Mouse (Mus musculus): Measurements from ENCODE around the gene Smyd1. TPM values are rescaled to one million over a fixed set of nuclear protein-coding genes. Genes with fewer than 3 reads are reported as not detected.
"Not testable (repeated sequence)": the region's sequence is repeated elsewhere in the genome, so short reads cannot be mapped to it uniquely, and the experiment has no call there.

The Smyd1 gene
- polyA plus RNA-seq, 1 experiment, result 0.22 TPM

DNA sequence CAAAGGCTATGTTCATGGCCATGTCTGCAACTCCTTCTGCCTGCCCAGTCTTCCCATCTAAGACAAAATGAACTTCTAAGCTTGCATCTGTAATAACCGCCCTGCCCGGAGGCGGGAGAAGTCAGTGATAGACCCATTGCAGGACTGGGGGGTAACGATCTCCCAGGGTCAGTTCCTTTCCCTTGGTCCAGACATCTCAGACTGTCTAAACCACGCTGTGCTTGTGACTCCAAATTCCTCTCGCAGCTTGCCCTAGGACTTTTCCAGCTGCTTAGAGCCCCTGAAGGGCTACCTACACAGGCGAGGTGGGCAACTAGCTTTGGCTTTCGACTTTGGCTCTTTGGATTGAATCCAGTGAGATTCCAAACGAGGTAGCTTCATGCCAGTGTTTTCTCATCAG, 2.8 kb upstream of the Smyd1 start:
- no peak for DNase-seq (ENCODE audit: low spot score)

DNA sequence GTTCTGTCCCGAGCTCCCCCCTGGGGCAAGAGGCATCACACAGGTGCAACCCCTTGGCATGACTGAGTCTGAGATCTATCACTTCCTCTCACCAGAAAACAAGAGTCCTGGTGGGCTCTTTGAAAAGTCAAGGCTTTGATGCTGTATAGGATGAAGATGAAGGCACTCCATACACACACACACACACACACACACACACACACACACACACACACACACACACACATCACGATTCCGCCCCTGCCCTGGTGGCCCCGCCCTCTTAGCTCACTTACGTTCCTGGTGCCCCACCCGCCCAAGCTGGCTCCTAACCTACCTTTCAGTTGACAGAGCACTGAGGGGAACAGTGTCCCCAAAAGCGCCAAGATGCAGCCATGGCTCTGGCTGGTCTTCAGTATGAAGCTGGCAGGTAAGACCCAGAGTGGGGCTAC, 473 bp upstream of the Smyd1 start, which contains the start of gene Cd8b1:
Gene Cd8b1, plus strand, starts transcription at position 298 of the 431 bp plus-strand sequence.
- no peak for DNase-seq (ENCODE audit: low spot score)

- no peak for DNase-seq (ENCODE audit: low spot score)
Observed at GRCm38 (mm10) chr6:71307486-71307885, 14.5 kb downstream of the Smyd1 start.

DNA sequence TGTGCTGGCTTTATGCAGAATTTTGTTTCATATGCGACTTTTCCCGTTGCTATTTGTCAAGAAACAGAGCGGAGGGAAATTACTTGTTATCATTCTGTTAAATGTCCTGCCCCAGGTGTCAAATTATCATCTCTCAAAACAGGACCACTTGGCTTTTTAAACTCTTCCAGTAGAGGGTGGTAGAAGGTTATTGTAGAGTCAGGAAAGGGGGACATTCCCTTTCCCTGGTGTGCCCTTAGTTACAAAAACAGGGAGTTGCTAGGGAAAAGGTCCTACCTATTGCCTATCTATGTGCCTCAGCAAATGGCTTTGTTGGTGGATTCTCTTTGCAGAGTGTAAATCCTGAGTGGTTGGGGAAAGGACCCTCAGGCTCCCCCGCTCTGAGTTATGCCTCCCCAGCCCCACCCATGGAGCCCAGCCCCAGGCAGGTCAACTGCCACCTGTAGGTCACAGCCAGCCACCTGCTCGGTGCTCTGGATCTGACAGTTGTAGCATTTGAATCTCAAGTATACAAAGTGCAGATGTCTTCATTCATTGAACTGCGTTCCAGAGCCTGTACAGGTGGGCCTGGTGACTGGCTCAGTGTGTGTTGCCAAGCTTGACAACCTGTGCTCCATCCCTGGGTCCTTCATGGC, 19.8 kb downstream of the Smyd1 start:
- DNase-seq (ENCODE audit: low spot score), result no peak

- DNase-seq (ENCODE audit: low spot score), result no peak
Observed at GRCm38 (mm10) chr6:71298751-71299150, 23.3 kb downstream of the Smyd1 start.

DNA sequence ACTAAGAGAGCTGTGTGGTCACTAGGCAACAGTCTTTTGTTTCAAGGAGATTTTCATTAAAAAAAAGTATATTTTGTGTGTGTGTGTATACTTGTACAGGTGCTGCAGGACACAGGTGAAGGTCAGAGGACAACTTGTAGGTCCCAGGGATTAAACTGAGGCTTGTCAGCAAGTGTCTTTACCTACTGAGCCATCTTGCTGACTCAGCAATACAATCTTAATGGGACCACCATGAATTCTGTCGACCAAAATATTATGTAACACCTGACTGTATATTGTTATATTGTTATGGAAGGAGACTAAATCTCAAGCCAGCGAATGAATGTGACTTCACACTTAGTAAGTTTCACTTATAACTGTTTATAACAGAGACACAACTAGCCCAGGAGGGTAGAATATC, 24.0 kb downstream of the Smyd1 start:
- no peak for DNase-seq (ENCODE audit: low spot score)

GRCm38 (mm10) chr6:71295303-71295702, 26.7 kb downstream of the Smyd1 start:
- no peak for DNase-seq (ENCODE audit: low spot score)

DNA sequence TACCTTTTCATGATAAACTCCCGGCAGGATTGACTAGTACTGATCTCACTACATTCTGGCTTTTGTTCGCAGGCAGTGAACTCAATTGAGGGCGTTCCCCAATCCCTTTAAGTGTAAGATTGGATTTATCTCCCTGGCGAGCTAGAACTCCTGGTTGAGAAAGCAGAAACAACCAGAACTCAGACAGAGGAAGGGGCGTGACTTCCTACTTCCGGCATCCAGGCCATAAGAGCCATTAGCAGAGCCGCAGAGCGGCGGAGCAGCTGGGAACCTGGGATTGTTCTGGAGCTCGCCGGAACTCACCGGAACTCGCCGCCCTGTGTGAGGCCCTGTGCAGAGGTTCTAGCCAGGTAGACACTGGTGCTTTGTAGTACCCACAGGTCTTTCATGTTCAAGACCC, 28.5 kb downstream of the Smyd1 start:
- no peak for DNase-seq (ENCODE audit: low spot score)

GRCm38 (mm10) chr6:71279418-71279817, 42.6 kb downstream of the Smyd1 start:
- DNase-seq (ENCODE audit: low spot score), result no peak

DNA sequence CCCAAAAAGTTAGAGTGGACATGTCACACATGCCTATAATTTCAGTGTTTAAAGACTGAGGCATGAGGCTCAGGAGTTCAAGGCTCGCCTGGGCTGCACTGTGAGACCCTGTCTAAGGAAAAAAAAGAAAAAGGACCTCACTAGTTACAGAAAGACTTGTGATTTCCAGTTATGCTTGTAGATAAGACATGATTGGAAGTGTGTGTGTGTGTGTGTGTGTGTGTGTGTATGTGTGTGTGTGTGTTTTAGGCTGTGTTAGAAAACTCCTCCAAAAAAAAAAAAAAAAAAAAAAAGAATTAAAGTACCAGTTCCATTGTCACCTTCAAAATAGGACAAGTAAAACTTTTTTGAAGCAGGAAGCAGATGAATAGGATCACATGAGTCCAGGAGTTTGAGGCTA, 47.4 kb downstream of the Smyd1 start:
- no peak for DNase-seq (ENCODE audit: low spot score)

GRCm38 (mm10) chr6:71273715-71274114, 48.3 kb downstream of the Smyd1 start:
- DNase-seq (ENCODE audit: low spot score), result no peak

DNA sequence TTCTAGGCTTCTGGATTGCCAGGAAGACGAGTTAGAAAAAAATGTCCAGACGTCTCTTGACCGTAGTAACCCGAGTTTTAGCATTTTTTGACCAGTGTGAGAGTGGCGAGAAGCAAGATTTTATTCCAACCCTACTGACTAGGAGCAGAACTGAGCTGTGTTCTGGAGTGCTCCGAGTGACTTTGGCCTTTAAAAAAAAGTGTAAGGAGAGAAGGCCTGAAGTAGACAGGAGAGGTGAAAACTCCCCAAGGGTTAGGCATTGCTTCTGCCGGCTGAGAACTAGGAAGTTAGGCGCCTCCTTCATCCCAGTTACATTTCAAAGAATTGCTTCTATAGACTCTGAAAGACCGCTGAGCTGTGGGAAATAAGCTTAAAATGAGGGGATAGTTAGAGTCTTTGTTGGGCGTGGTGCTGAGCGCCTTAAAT, 49.7 kb downstream of the Smyd1 start:
- DNase-seq (ENCODE audit: low spot score), result no peak

DNA sequence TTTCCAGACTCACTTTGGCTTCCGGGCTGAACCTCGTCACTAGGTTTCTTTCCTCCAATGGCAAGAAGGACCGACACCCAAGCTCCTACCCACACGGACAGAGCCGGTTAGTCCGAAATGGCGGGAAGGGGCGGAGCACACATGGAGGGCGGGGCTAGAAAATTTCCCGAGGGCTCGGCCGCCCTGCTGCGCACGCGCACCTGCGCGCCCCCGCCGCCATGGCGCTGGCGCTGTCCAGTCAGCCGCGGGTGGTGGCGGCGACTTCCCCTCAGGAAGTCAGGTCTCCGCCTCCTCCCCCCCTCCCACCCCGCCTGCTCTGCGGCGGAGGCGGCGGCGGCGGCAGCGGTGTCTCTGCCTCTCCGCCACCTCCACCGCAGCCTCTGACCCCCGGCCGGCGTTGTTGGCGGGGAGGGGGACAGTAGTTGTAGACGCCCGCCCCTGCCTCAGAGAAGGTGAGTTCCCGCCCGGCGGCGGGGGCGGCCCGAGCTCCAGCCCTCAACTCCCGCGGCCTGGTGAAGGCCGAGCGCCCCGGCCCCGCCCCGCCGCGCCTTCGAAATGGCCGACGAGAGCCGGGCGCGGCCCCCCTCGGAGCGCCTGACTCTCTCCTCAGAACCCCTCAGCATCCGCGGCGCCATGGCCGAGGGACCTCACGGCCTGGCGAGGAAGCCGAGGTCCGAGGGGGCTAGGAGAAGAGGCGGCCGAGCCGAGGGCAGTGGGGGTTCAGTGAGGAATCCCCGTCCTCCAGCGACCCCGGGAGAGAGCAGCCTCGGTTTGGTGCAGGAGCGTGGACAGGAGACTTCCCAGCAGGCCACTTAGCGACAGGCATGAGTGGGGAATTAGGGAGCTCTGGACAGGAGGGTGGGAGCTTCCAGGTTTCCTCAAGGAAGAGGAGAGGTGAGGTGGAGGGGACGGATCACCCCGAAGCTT, 50.4 kb downstream of the Smyd1 start, which contains the start of gene Krcc1:
Gene Krcc1, plus strand, starts transcription at position 289 of the 927 bp plus-strand sequence.
- peak; percentile 89 for DNase-seq (ENCODE audit: low spot score)

DNA sequence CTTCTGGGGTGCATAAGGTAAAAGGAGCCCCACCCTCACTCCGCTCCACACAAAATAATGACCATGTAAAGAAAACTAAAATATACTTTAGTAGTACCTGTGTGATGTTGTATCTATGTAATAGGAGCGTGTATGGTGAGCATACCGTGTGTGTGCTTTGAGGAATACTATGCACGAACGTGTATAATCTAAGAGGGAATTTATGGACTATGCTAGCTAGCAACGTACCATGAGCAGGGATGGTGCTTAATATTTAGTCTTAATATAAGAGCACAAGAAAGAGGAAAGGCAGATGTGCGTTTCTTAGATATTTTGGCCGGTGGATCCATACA, 51.0 kb downstream of the Smyd1 start:
- DNase-seq (ENCODE audit: low spot score), result no peak

GRCm38 (mm10) chr6:71270301-71271056, 51.6 kb downstream of the Smyd1 start:
- peak; percentile 22 for DNase-seq (ENCODE audit: low spot score)

DNA sequence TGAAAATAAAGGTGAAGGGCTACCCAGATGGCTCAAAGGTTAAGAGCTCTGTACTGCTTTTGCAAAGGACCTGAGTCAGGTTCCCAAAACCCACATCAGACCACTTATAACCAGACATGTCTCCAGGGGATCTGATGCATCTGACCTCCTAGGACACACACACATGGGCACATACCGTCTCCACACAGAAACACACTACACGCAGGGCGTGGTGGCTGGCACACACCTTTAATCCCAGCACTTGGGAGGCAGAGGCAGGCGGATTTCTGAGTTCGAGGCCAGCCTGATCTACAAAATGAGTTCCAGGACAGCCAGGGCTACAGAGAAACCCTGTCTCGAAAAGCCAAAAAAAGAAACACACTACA, 52.4 kb downstream of the Smyd1 start:
- not testable (repeated sequence) for DNase-seq (ENCODE audit: low spot score)

- DNase-seq (ENCODE audit: low spot score), result no peak
Observed at GRCm38 (mm10) chr6:71268929-71269685, 52.9 kb downstream of the Smyd1 start.

- not testable (repeated sequence) for DNase-seq (ENCODE audit: low spot score)
Observed at GRCm38 (mm10) chr6:71267603-71268002, 54.4 kb downstream of the Smyd1 start.

- DNase-seq (ENCODE audit: low spot score), result no peak
Observed at GRCm38 (mm10) chr6:71262142-71262833, 59.7 kb downstream of the Smyd1 start.

DNA sequence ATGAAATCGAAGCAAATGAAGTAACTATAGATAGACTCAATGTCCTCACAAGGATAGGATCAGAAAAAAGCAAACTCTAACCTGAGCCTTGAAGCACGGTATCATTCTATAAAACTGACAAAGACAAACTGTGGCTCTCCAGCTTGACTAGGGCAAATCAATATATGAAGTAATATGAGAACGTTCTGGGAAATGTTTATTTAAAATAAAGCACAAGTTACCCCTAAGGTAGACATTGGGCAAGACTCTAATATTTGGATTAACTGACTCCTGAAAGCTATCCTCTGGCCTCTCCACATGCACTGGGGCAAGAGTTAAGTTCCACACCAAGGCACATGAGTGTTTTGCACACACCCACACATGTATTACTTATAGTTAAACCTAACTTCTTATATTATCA, 61.0 kb downstream of the Smyd1 start:
- no peak for DNase-seq (ENCODE audit: low spot score)

- no peak for DNase-seq (ENCODE audit: low spot score)
Observed at GRCm38 (mm10) chr6:71260051-71260640, 61.9 kb downstream of the Smyd1 start.
